Mouse (Mus musculus) stomach, embryonic 15.5 days (tissue): Measurements from ENCODE around the gene 2010300C02Rik. TPM values are rescaled to one million over a fixed set of nuclear protein-coding genes. Genes with fewer than 3 reads are reported as not detected.

ENCODE experiments used
- ATAC-seq: fragments of 200-750 bp; cut with Nextera tagmentation; 2 replicates; pipeline ENCODE4 v1.8.0; 2017; ENCODE audit warnings: low read depth, moderate number of reproducible peaks, moderate TSS enrichment; ENCODE audit not compliant: insufficient read depth, low FRiP score
- H3K27ac ChIP-seq: fragments of 300-500 bp; sonication (generic); 2 replicates; pipeline ENCODE4 v1.5.1; 2015; ENCODE audit warnings: mild to moderate bottlenecking, inconsistent platforms
- H3K27me3 ChIP-seq: fragments of 300-500 bp; sonication (generic); replicated peaks from 2 replicates; pipeline ENCODE4 v1.6.1; 2015; ENCODE audit warnings: inconsistent platforms
- H3K36me3 ChIP-seq: fragments of 300-500 bp; sonication (generic); 2 replicates; pipeline ENCODE4 v1.6.1; 2015; ENCODE audit warnings: inconsistent platforms
- H3K4me1 ChIP-seq: fragments of 300-500 bp; sonication (generic); 2 replicates; pipeline ENCODE4 v1.6.1; 2015; ENCODE audit warnings: inconsistent platforms
- H3K4me2 ChIP-seq: fragments of 300-500 bp; sonication (generic); 2 replicates; pipeline ENCODE4 v1.6.1; 2015; ENCODE audit warnings: mild to moderate bottlenecking, inconsistent platforms
- H3K4me3 ChIP-seq: fragments of 300-500 bp; sonication (generic); replicated peaks from 2 replicates; pipeline ENCODE4 v1.5.1; 2015; ENCODE audit warnings: inconsistent platforms
- H3K9ac ChIP-seq: fragments of 300-500 bp; sonication (generic); 2 replicates; pipeline ENCODE4 v1.6.1; 2015; ENCODE audit warnings: inconsistent platforms
- H3K9me3 ChIP-seq: fragments of 300-500 bp; sonication (generic); 2 replicates; pipeline ENCODE4 v1.6.1; 2016; ENCODE audit warnings: inconsistent platforms
- WGBS: fragments of 180-500 bp; shearing (Covaris S2); methylation state at CpG from one replicate; pipeline ENCODE4 v1.1.7; 2015; 5-methylcytosine and 5-hydroxymethylcytosine counted together
- polyA plus RNA-seq: library from polyadenylated mRNA; unstranded; fragments of >200 nt; fragmentation: Nextera tagmentation; extraction: Ambion mirVana; gene quantifications from 2 replicates; pipeline ENCODE4 v1.2.1, GENCODE M21; 2015

The 2010300C02Rik gene
- polyA plus RNA-seq, 1 experiment from 2014 or later: 13.3 TPM

DNA sequence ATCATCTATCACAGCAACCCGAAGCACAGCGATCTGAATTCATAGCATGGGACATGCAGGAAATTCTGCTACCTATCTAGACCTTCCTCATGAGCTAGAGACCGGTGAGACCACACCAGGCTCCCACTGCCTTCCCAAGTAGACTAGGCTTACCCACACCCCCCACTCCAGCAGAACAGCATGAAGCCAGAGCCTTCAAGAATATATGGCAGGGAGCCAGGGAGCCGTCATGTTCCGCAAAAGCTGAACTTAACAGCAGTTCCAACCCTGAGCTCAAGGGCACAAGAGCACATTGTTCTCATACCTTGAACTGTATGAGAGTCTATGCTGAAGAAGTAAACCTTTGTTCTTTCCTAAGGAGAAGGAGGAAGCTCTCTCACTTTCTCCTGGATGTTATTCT lies 32.4 kb downstream of the 2010300C02Rik start:
- no peak overlapping the region for H3K4me2 ChIP-seq
- 66% methylated on average over 5 of the region's 5 CpGs for WGBS
- no peaks in the 10 kb centered on the region for H3K27me3 ChIP-seq
- H3K9ac ChIP-seq: no peak overlapping the region
- ATAC-seq: peak; percentile 37; the same call in 1 of the 2 replicates
- peak overlapping the region; percentile 54; the same call in 1 of the 2 replicates for H3K27ac ChIP-seq
- no peak overlapping the region for H3K4me3 ChIP-seq
- H3K9me3 ChIP-seq: no peaks in the 10 kb centered on the region
- no peaks in the 10 kb centered on the region for H3K4me1 ChIP-seq
- no peaks in the 10 kb centered on the region for H3K36me3 ChIP-seq

DNA sequence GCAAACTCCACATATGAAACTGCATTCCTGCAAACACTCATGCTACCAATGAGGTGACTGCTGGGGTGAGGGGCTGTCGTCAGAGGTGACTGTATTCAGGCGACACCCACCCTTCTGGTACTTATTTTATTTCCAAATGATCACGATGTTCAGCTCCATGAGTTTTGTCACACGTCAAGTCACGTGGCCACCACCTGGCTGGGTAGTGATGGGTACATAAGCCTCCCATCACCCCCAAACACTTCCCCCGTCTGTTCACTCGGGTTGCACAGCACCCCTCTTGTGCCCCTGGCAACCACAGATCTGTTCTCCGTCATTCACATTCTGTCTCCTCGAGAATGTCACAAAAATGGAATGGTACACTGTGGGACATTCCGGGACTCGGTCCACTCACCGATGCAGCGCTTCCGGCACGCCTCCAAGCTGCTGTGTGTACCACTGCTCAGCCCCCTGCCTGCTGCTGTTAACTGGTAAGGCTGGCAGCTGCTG lies 32.9 kb downstream of the 2010300C02Rik start:
- Histone ChIP-seq H3K4me2 (no peak overlapping the region), H3K4me3 (no peak overlapping the region), H3K4me1 (no peaks in the 10 kb centered on the region), H3K27ac (no peak overlapping the region), H3K9me3 (no peaks in the 10 kb centered on the region), H3K36me3 (no peaks in the 10 kb centered on the region), H3K9ac (no peak overlapping the region), H3K27me3 (no peaks in the 10 kb centered on the region)
- 78% methylated on average over 15 of the region's 15 CpGs for WGBS
- no peak for ATAC-seq

DNA sequence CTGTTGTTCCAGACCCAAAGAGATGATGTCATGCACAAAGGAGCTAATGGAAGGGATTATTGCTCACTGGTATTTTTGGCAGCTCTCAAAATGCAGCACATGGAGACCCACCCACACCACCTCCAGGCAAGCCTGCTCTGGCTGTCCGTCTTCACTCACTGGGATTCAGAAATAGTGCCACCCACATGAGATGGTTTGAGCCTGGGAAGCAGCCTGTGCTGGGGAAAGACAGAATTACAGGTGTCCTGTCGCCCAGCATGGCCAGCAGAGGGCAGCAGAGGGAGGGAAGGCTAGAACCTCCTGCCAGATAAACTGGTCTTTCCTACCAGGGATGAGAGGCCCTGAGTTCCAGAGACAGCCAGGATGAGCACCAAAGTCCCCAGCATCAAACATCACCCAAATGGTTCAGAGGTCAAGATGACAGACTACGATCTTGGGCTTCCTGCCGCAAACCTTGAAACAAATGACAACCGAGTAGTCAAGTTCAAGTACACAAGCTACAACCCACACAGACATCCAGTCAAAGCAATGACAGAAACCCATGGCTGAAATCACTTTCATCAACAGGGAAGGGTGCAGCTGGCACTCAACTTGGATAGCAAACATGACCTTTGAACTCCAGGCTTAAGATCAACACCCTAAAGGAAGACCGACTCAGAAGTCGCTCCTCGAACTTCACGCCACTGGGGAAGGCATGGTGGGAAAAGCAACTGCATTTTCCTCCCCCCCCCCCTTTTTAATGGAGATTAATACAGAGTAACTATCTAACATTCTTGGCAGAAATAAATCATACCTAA lies 41.4 kb downstream of the 2010300C02Rik start:
- ATAC-seq: 0 out of 2 replicates have a peak, but pooled peaks have one; percentile 18

DNA sequence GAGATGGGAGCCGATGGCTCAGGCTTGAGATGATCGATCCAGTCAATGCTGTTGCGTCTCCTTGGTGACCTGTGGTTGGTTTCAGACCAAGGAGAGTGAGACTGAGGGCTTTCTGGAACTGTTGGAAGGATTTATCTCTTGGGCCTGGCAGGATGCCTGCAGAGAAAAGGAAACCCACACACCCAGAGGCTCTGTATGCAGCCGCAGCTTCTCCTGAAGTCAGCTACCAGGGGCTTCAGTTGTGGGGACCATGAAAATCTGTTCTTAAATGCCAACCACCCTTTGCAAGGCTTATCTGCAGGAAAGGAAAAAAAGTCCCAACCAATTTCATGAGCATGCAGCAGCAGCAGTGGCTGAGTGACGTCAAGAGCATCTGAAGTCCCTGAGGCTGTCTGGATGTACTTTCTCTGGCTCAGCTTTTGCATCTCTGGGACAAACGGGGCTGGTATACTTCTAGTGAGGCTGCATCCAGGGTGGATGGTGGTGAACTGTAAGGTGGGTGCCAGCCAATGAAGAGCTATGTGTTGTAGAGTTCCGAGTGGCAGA lies 42.8 kb downstream of the 2010300C02Rik start:
- Histone ChIP-seq H3K9me3 (no peaks in the 10 kb centered on the region), H3K4me3 (no peak overlapping the region), H3K27me3 (no peaks in the 10 kb centered on the region), H3K4me2 (no peak overlapping the region), H3K36me3 (no peaks in the 10 kb centered on the region), H3K27ac (no peak overlapping the region), H3K9ac (no peak overlapping the region), H3K4me1 (no peaks in the 10 kb centered on the region)
- 79% methylated on average over 7 of the region's 7 CpGs for WGBS
- ATAC-seq: no peak

More for the DNA sequence above, 41.4 kb downstream of the 2010300C02Rik start:
- Histone ChIP-seq H3K9ac (no peak overlapping the region), H3K9me3 (no peaks in the 10 kb centered on the region), H3K4me2 (no peak overlapping the region), H3K27ac (no peak overlapping the region), H3K36me3 (no peaks in the 10 kb centered on the region), H3K4me3 (no peak overlapping the region), H3K27me3 (no peaks in the 10 kb centered on the region), H3K4me1 (no peaks in the 10 kb centered on the region)
- 55% methylated on average over 9 of the region's 9 CpGs for WGBS

DNA sequence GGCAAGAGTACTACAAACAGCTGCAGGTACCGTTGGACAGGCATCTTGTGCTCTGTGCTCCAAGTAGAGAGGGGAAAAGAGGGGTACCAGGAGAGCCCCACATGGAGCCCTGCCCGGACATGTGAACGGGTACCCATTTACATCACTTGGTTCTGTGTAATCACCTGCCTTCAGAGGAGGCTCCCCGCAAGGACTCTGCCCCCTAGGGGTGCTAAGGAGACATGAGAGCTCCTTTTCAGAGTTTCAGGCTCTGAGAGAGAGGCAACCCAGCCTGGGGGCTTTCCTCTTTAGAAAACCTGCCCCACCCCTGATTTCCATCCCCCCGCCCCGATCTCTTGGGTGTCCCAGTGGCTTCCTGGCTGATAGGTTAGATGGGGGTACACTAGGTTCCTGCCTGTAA lies 44.4 kb downstream of the 2010300C02Rik start:
- no peak for ATAC-seq
- Histone ChIP-seq H3K27ac (no peak overlapping the region), H3K4me3 (no peak overlapping the region), H3K4me2 (no peak overlapping the region), H3K9me3 (no peaks in the 10 kb centered on the region), H3K4me1 (no peaks in the 10 kb centered on the region), H3K36me3 (no peaks in the 10 kb centered on the region), H3K27me3 (no peaks in the 10 kb centered on the region), H3K9ac (no peak overlapping the region)
- 58% methylated on average over 6 of the region's 6 CpGs for WGBS

DNA sequence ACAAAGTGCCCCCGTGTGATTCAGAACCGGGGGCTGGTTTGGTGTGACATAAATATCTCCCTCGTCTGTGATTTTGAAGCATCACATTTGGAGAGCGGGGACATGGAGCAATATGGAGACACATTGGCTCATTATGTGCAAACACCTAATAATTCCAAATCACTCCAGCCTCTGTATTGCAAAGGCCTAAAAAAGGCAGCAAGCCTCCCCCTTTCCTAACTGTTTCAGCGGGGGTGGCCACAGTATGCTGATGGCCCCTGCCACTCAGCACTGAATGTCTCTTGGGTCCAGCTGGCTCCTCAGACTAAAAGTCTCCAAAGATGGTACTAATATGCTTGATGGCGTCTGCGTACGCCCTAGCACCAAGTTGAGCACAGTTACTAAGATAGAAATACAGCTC lies 45.6 kb downstream of the 2010300C02Rik start:
- 84% methylated on average over 8 of the region's 8 CpGs for WGBS
- no peak overlapping the region for H3K4me3 ChIP-seq
- H3K9ac ChIP-seq: no peak overlapping the region
- no peaks in the 10 kb centered on the region for H3K36me3 ChIP-seq
- no peak for ATAC-seq
- H3K27ac ChIP-seq: no peak overlapping the region
- no peaks in the 10 kb centered on the region for H3K4me1 ChIP-seq
- H3K9me3 ChIP-seq: no peaks in the 10 kb centered on the region
- no peak overlapping the region for H3K4me2 ChIP-seq
- H3K27me3 ChIP-seq: no peaks in the 10 kb centered on the region

DNA sequence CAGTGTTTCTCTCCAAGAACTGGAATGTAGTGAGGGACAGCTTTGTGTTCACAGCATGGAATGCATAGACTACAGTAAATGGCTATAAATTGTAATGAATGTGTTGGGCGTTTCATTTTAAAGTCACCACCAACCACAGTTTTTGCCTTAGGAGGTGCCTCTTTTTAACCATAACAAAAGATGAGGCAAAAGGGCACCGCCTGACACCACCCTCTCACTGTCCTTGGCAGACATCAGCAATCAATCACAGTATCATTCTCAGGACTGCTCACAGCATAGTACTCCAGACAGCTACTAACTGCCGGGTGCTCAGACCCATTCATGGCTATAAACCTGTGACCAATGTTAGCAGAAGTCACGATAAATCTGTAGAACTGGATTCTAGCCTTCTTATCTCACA lies 48.6 kb downstream of the 2010300C02Rik start:
- Histone ChIP-seq H3K4me2 (no peak overlapping the region), H3K9ac (no peak overlapping the region), H3K27me3 (no peaks in the 10 kb centered on the region), H3K27ac (no peak overlapping the region), H3K9me3 (no peaks in the 10 kb centered on the region), H3K4me3 (no peak overlapping the region), H3K36me3 (no peaks in the 10 kb centered on the region), H3K4me1 (no peaks in the 10 kb centered on the region)
- WGBS: 49% methylated on average over 4 of the region's 4 CpGs
- ATAC-seq: no peak

DNA sequence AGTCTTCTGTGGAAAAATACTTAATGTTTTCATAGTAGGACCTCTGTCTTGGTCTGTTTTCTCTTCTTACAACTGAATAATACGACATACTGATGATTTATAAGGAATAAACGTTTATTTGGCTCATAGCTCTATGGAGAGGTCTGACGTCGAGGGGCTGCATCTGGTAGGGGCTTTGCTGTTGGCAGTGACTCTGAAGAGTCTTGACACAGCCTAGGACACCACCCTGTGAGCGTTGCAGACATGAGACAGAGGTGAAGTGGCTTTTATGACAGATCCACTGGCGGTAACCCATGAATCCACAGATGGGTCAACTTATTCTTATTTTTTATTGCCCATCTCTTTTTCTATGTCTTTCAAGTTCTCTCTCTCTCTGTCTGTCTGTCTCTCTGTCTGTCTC lies 52.5 kb downstream of the 2010300C02Rik start:
- Histone ChIP-seq H3K4me2 (no peak overlapping the region), H3K9me3 (no peaks in the 10 kb centered on the region), H3K27me3 (no peaks in the 10 kb centered on the region), H3K9ac (no peak overlapping the region), H3K27ac (no peak overlapping the region), H3K4me1 (0 out of 2 replicates have a peak, but pooled peaks cover 4% of the 10 kb centered on the region), H3K36me3 (no peaks in the 10 kb centered on the region), H3K4me3 (no peak overlapping the region)
- WGBS: 57% methylated on average over 6 of the region's 6 CpGs
- no peak for ATAC-seq

DNA sequence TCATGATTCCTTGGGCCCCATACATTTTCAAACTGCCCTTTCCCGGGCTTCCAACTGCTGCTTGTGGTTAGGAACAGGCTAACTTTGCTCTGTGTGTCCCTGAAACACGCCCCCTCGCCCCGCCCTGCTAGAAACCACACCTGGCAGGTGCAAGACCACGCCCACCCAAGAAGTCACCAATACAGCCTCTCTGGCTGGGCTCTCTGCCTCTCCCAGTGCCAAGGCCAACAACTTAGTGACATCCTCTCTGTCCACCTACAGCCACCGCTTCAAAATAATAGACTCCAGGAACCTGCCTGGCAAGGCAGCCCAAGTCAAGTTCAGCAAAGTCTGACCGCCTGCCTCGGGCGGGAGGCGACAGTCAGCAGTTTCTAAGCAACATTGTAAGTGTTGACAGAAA lies 53.3 kb downstream of the 2010300C02Rik start:
- Histone ChIP-seq H3K9me3 (no peaks in the 10 kb centered on the region), H3K4me1 (0 out of 2 replicates have a peak, but pooled peaks cover 4% of the 10 kb centered on the region), H3K4me2 (peak overlapping the region; percentile 40), H3K27ac (peak overlapping the region; percentile 78; the same call in 1 of the 2 replicates), H3K9ac (no peak overlapping the region), H3K4me3 (no peak overlapping the region), H3K36me3 (no peaks in the 10 kb centered on the region), H3K27me3 (no peaks in the 10 kb centered on the region)
- ATAC-seq: peak; percentile 87
- 42% methylated on average over 10 of the region's 10 CpGs for WGBS

DNA sequence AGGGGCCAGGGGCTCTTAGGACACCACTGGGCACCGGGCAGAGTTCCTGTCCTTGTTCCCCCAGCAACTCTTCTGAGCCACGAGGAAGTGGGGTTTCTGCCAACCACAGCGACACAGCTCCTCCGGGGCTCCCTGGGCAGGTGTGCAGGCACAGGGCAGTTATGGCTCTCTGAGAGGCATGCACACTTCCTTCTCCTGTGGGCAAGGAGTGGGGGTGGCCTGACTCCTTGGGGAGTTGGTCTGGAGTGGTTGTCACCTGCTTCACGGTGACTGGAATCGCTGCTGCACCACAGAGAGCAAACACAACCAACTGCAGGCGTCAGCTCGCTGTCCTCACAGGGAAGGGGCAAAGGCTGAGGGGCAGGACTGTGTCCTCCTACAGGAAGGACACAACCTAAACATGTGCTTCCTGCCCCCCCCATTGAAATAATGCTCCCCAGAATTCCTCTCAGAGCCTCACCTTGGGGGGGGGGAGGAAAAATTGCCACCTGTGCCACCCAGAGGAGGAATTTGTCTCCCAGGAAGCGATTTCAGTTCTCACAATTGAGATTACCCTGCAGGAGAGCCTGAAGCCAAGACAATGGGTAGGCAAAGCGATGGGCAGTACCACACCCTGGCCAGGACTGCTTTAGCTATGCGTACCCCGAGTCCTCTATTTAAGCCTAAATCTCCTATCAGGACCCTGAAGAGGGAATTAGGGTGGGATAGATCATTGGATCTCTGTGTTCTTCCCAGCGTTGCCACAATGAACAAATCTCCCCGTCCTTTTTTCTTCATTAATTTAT lies 54.2 kb downstream of the 2010300C02Rik start:
- peak; percentile 69 for ATAC-seq
- Histone ChIP-seq H3K9ac (no peak overlapping the region), H3K4me2 (peak overlapping the region; percentile 40), H3K4me3 (peak overlapping the region; percentile 16; the same call in 1 of the 2 replicates), H3K27ac (peak overlapping the region; percentile 78), H3K27me3 (no peaks in the 10 kb centered on the region), H3K36me3 (no peaks in the 10 kb centered on the region), H3K9me3 (no peaks in the 10 kb centered on the region), H3K4me1 (0 out of 2 replicates have a peak, but pooled peaks cover 4% of the 10 kb centered on the region)
- 46% methylated on average over 14 of the region's 14 CpGs for WGBS

DNA sequence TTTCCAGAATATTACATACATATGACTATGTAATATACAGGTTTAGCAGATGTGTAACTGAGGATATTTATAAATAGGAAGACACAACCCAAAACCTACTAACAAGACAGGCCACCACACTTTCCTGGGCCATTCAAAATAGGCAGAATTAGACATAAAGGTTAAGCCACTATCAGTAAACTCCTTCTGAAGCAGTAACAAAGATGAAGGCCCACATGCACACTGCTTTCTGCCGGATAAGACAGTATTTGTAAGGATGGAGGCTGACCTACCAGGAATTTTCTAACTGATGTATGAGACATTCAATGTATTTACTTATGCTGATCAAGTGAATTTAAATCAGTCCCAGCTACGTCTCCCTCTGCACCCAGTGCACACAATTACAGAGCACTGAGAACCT lies 55.4 kb downstream of the 2010300C02Rik start:
- Histone ChIP-seq H3K4me3 (0 out of 2 replicates have a peak overlapping the region, but pooled peaks have one; percentile 16), H3K4me1 (0 out of 2 replicates have a peak, but pooled peaks cover 4% of the 10 kb centered on the region), H3K4me2 (peak overlapping the region; percentile 4; the same call in 1 of the 2 replicates), H3K27me3 (no peaks in the 10 kb centered on the region), H3K36me3 (no peaks in the 10 kb centered on the region), H3K27ac (no peak overlapping the region), H3K9me3 (no peaks in the 10 kb centered on the region), H3K9ac (no peak overlapping the region)
- WGBS: 65% methylated on average over 2 of the region's 2 CpGs
- no peak for ATAC-seq
